Mouse (Mus musculus) heart, embryonic 15.5 days (tissue): ENCODE results near the gene Kalrn. TPM values are rescaled to one million over a fixed set of nuclear protein-coding genes. Genes with fewer than 3 reads are reported as not detected.
"Not testable (repeated sequence)": the region's sequence is repeated elsewhere in the genome, so short reads cannot be mapped to it uniquely, and the experiment has no call there.

Experiments used
- ATAC-seq: fragments of 200-750 bp; cut with Nextera tagmentation; replicated peaks from 2 replicates; pipeline ENCODE4 v1.8.0; 2017; ENCODE audit warnings: low read depth, moderate TSS enrichment; ENCODE audit not compliant: insufficient number of reproducible peaks, insufficient read depth, low FRiP score
- H3K27ac ChIP-seq: fragments of 300-500 bp; sonication (generic); 2 replicates; pipeline ENCODE4 v1.5.1; 2015; ENCODE audit warnings: mild to moderate bottlenecking, inconsistent platforms
- H3K27me3 ChIP-seq: fragments of 300-500 bp; sonication (generic); 2 replicates; pipeline ENCODE4 v1.6.1; 2015; ENCODE audit warnings: inconsistent platforms
- H3K36me3 ChIP-seq: fragments of 300-500 bp; sonication (generic); 2 replicates; pipeline ENCODE4 v1.6.1; 2015; ENCODE audit warnings: mild to moderate bottlenecking, inconsistent platforms
- H3K4me1 ChIP-seq: fragments of 300-500 bp; sonication (generic); replicated peaks from 2 replicates; pipeline ENCODE4 v1.6.1; 2015; ENCODE audit warnings: inconsistent platforms
- H3K4me2 ChIP-seq: fragments of 300-500 bp; sonication (generic); 2 replicates; pipeline ENCODE4 v1.6.1; 2015; ENCODE audit warnings: inconsistent platforms, mild to moderate bottlenecking, moderate library complexity
- H3K4me3 ChIP-seq: fragments of 300-500 bp; sonication (generic); 2 replicates; pipeline ENCODE4 v1.5.1; 2015; ENCODE audit warnings: mild to moderate bottlenecking, inconsistent platforms
- H3K9ac ChIP-seq: fragments of 300-500 bp; sonication (generic); 2 replicates; pipeline ENCODE4 v1.6.1; 2015; ENCODE audit warnings: mild to moderate bottlenecking, inconsistent platforms
- H3K9me3 ChIP-seq: fragments of 300-500 bp; sonication (generic); replicated peaks from 2 replicates; pipeline ENCODE4 v1.6.1; 2016; ENCODE audit warnings: inconsistent platforms
- WGBS: fragments of 180-500 bp; shearing (Covaris S2); methylation state at CpG from one replicate; pipeline ENCODE4 v1.1.7; 2015; ENCODE audit warnings: mixed read lengths; 5-methylcytosine and 5-hydroxymethylcytosine counted together
- polyA plus RNA-seq: library from polyadenylated mRNA; unstranded; fragments of >200 nt; fragmentation: Nextera tagmentation; extraction: Ambion mirVana; gene quantifications from 2 replicates; pipeline ENCODE4 v1.2.1, GENCODE M21; 2015

Kalrn gene
- polyA plus RNA-seq, 1 experiment from 2014 or later, result 32.8 TPM

GRCm38 (mm10) chr16:34081683-34082438 is 491.5 kb downstream of the Kalrn start:
- ATAC-seq, result peak; percentile 92
- 32% methylated on average over 19 of the region's 19 CpGs for WGBS

DNA sequence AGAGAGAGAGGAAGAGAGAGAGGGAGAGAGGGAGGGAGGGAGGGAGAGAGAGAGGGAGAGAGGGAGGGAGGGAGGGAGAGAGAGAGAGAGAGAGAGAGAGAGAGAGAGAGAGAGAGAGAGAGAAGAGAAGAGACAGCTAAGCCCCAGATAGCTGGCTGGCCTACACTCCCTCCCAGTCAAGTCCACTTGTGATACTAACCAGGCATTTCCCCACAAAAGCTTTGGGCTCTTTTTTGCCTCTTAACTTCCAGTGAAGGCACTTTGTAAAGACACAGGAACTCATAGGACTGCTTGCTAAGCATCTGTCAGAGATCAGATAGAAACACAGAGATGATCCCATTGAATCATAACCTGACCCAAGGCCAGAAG is 492.0 kb downstream of the Kalrn start:
- H3K4me2 ChIP-seq, result peak overlapping the region; percentile 40; the same call in 1 of the 2 replicates
- peak overlapping the region; percentile 95 for H3K27ac ChIP-seq
- ATAC-seq, H3K9ac ChIP-seq, H3K4me3 ChIP-seq, H3K9me3 ChIP-seq, H3K27me3 ChIP-seq, H3K36me3 ChIP-seq: not testable (repeated sequence)
- peaks cover 81% of the 10 kb centered on the region for H3K4me1 ChIP-seq

More at GRCm38 (mm10) chr16:34081683-34082438, 491.5 kb downstream of the Kalrn start:
- Histone ChIP-seq H3K27ac (peak overlapping the region; percentile 95), H3K27me3 (no peaks in the 10 kb centered on the region), H3K4me1 (peaks cover 78% of the 10 kb centered on the region), H3K4me3 (no peak overlapping the region), H3K9me3 (no peaks in the 10 kb centered on the region), H3K4me2 (peak overlapping the region; percentile 40), H3K9ac (0 out of 2 replicates have a peak overlapping the region, but pooled peaks have one; percentile 4), H3K36me3 (no peaks in the 10 kb centered on the region)

- Histone ChIP-seq H3K4me3 (no peak overlapping the region), H3K9me3 (no peaks in the 10 kb centered on the region), H3K9ac (no peak overlapping the region), H3K4me1 (peaks cover 81% of the 10 kb centered on the region), H3K4me2 (0 out of 2 replicates have a peak overlapping the region, but pooled peaks have one; percentile 2), H3K27me3 (no peaks in the 10 kb centered on the region), H3K36me3 (no peaks in the 10 kb centered on the region), H3K27ac (peak overlapping the region; percentile 95)
- 26% methylated on average over 6 of the region's 6 CpGs for WGBS
- ATAC-seq, result no peak
Observed at GRCm38 (mm10) chr16:34080818-34081217, 492.5 kb downstream of the Kalrn start.

DNA sequence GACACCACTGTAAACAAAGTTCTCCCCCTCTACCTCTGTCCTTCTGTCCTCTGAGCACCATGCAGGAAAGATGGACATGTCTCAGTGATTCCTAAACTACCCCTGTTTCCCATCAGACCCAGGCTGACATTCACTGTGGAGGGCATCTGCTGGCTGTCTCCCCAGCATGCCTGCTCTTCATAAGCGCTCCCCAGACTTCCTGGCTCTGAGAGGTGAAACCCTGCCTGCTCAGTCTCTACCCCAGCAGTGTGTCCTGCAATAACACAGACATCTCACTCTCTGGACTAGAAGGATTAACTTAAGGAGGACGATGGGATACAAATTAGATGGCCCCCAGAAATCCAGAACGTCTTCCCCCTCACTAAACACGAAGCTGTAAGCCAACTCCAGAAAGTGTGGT is 493.8 kb downstream of the Kalrn start:
- Histone ChIP-seq H3K27me3 (no peaks in the 10 kb centered on the region), H3K4me1 (peaks cover 82% of the 10 kb centered on the region), H3K27ac (peak overlapping the region; percentile 95), H3K36me3 (no peaks in the 10 kb centered on the region), H3K9me3 (no peaks in the 10 kb centered on the region), H3K9ac (0 out of 2 replicates have a peak overlapping the region, but pooled peaks have one; percentile 0), H3K4me2 (no peak overlapping the region), H3K4me3 (no peak overlapping the region)
- no peak for ATAC-seq
- 34% methylated on average over 4 of the region's 4 CpGs for WGBS

- H3K36me3 ChIP-seq, result no peaks in the 10 kb centered on the region
- H3K9me3 ChIP-seq, result no peaks in the 10 kb centered on the region; the same call in 1 of the 2 replicates
- H3K9ac ChIP-seq, result no peak overlapping the region
- peak overlapping the region; percentile 95 for H3K27ac ChIP-seq
- H3K4me2 ChIP-seq, result no peak overlapping the region
- no peak overlapping the region for H3K4me3 ChIP-seq
- H3K27me3 ChIP-seq, result no peaks in the 10 kb centered on the region
- WGBS, result 37% methylated on average over 2 of the region's 2 CpGs
- peaks cover 76% of the 10 kb centered on the region for H3K4me1 ChIP-seq
- ATAC-seq, result no peak
Observed at GRCm38 (mm10) chr16:34078732-34079131, 494.6 kb downstream of the Kalrn start.

GRCm38 (mm10) chr16:34076101-34076500 is 497.2 kb downstream of the Kalrn start:
- no peak for ATAC-seq
- Histone ChIP-seq H3K27ac (peak overlapping the region; percentile 42), H3K9ac (no peak overlapping the region)

DNA sequence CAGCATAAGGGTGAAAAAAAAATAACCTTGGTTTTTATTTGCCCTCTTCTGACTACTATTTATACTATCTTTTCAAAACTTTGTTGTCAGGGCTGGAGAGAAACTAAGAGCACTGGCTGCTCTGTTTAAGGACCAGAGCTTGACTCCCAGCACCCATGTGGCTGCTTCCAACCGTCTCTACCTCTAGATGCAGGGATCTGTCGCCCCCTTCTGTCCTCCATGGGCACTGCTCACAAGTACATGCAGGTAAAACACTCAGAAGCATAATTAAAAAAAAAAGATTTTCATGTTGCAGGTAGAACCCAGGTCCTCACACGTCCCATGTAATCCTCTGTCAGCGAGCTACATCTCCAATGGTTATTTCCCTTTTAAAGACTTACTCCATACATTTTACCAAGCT is 499.4 kb downstream of the Kalrn start:
- no peaks in the 10 kb centered on the region; the same call in 1 of the 2 replicates for H3K9me3 ChIP-seq
- peaks cover 33% of the 10 kb centered on the region for H3K4me1 ChIP-seq
- H3K27me3 ChIP-seq, result no peaks in the 10 kb centered on the region
- no peak overlapping the region for H3K4me3 ChIP-seq
- WGBS, result 92% methylated on average over 4 of the region's 4 CpGs
- no peak overlapping the region for H3K9ac ChIP-seq
- H3K4me2 ChIP-seq, result no peak overlapping the region
- ATAC-seq, result no peak
- no peaks in the 10 kb centered on the region for H3K36me3 ChIP-seq
- H3K27ac ChIP-seq, result no peak overlapping the region

More at GRCm38 (mm10) chr16:34076101-34076500, 497.2 kb downstream of the Kalrn start:
- H3K4me3 ChIP-seq, result no peak overlapping the region
- H3K4me2 ChIP-seq, result no peak overlapping the region
- no peaks in the 10 kb centered on the region; the same call in 1 of the 2 replicates for H3K9me3 ChIP-seq
- no peaks in the 10 kb centered on the region for H3K27me3 ChIP-seq
- H3K36me3 ChIP-seq, result no peaks in the 10 kb centered on the region
- WGBS, result 53% methylated on average over 3 of the region's 3 CpGs
- peaks cover 53% of the 10 kb centered on the region for H3K4me1 ChIP-seq

- no peak overlapping the region for H3K4me3 ChIP-seq
- ATAC-seq, result no peak
- H3K9me3 ChIP-seq, result no peaks in the 10 kb centered on the region; the same call in 1 of the 2 replicates
- H3K9ac ChIP-seq, result no peak overlapping the region
- no peak overlapping the region for H3K4me2 ChIP-seq
- WGBS, result 66% methylated on average over 3 of the region's 3 CpGs
- no peak overlapping the region for H3K27ac ChIP-seq
- H3K27me3 ChIP-seq, result no peaks in the 10 kb centered on the region
- H3K4me1 ChIP-seq, result peaks cover 28% of the 10 kb centered on the region
- no peaks in the 10 kb centered on the region for H3K36me3 ChIP-seq
Observed at GRCm38 (mm10) chr16:34072136-34072535, 501.2 kb downstream of the Kalrn start.

DNA sequence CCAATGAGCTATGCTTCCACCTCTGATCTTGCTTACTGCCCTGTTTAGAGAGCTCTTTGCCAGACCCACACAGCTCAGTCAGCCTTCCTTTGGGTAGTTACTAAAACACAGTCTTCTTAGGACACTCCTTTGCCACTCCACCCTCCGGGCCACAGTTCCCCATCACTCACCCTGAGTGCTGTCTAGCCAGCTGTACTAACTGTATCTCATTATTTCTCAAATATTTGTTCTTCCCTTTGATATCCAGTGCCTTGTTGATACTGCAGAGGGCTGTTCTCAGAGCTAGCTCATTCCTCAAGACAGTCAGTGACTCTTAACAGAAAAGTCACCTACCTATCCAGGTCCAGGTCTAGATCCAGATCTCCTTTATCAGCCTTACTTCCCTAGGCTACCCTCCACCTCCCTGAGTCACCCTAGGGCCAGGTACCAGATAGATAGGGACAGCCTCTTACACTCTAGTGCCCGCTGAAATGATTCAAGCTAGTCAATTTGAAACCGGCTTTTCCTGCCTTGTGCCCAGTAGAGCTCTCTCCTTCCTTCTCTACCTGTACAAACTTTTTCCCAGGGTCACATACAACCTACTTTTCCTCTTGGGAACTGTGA is 502.0 kb downstream of the Kalrn start:
- no peaks in the 10 kb centered on the region; the same call in 1 of the 2 replicates for H3K9me3 ChIP-seq
- H3K9ac ChIP-seq, result no peak overlapping the region

GRCm38 (mm10) chr16:34069481-34069880 is 503.9 kb downstream of the Kalrn start:
- H3K36me3 ChIP-seq, result no peaks in the 10 kb centered on the region
- no peak overlapping the region for H3K9ac ChIP-seq
- no peak overlapping the region for H3K4me2 ChIP-seq
- ATAC-seq, result no peak
- no peak overlapping the region for H3K4me3 ChIP-seq
- H3K9me3 ChIP-seq, result no peaks in the 10 kb centered on the region; the same call in 1 of the 2 replicates
- peaks cover 30% of the 10 kb centered on the region for H3K4me1 ChIP-seq
- H3K27ac ChIP-seq, result no peak overlapping the region
- 73% methylated on average over 3 of the region's 3 CpGs for WGBS
- H3K27me3 ChIP-seq, result no peaks in the 10 kb centered on the region

More for the DNA sequence above, 502.0 kb downstream of the Kalrn start:
- Histone ChIP-seq H3K36me3 (no peaks in the 10 kb centered on the region), H3K4me2 (no peak overlapping the region), H3K27me3 (no peaks in the 10 kb centered on the region), H3K27ac (no peak overlapping the region), H3K4me3 (no peak overlapping the region), H3K4me1 (peaks cover 30% of the 10 kb centered on the region)
- WGBS, result 78% methylated on average over 3 of the region's 3 CpGs
- ATAC-seq, result no peak

- Histone ChIP-seq H3K4me1 (peaks cover 28% of the 10 kb centered on the region), H3K27me3 (no peaks in the 10 kb centered on the region), H3K4me3 (no peak overlapping the region), H3K9ac (no peak overlapping the region), H3K9me3 (no peaks in the 10 kb centered on the region), H3K27ac (peak overlapping the region; percentile 90), H3K4me2 (no peak overlapping the region), H3K36me3 (peaks cover 5% of the 10 kb centered on the region; the same call in 1 of the 2 replicates)
- ATAC-seq, result peak; percentile 85
Observed at GRCm38 (mm10) chr16:34066922-34067321, 506.4 kb downstream of the Kalrn start.
